Mouse (Mus musculus) adrenal gland (tissue): ENCODE measurements around the gene Bhmt.
"Not testable (repeated sequence)": the region's sequence is repeated elsewhere in the genome, so short reads cannot be mapped to it uniquely, and the experiment has no call there.

Experiments used
- intact Hi-C: fragments of 180-260 bp; cut with DNase I; formaldehyde crosslinking; loops from one replicate; pipeline ENCODE4 v1.15.1; 2025

Gene Bhmt

DNA sequence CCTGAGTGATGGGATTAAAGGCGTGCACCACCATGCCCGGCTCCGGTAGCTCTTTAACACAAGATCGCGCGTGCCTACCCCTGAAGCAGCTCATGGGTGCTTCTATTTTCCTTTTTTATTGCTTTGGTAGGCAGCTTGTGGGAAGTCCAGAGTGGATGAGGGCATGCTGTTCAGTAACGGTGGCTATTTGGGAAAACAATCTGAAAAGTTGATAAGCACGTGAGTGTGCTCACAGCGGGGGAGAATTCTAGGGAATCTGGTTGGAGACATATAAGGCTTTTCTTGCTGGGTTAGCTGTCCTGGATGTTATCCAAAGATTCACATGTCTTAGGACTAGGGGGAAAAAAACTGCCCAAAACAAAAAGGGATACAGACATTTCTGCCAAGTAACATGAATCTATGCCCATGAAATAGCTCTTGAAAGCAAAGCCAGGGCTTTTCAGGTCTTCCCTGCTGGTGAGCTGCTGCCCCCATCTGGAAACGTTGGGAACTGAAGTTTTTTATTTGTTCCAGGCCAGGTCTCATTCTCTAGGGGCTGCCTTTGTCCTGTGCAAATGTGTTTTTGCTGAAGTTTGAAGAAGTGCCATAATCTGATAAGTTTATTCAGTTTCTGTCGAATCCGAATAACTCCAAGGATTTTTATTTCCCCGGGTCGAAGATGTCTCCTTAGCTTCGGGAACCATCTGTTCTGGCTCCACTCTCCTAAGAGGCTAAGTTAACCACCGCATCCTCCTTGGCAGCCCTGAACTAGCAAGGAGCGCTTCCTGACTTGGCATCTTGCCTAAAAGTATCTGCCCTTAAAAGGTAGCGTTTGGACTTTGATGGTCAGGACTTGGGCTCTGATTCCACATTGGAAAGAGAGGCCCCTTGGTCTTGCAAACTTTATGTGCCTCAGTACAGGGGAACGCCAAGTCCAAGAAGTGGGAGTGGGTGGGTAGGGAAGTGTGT, 24.8 kb downstream of the Bhmt start:
- intact Hi-C loops: loop anchor here (2.0 to 5.0 kb wide), 3 partner anchors 104 to 628 kb away; no protein-coding TSS in a partner anchor

DNA sequence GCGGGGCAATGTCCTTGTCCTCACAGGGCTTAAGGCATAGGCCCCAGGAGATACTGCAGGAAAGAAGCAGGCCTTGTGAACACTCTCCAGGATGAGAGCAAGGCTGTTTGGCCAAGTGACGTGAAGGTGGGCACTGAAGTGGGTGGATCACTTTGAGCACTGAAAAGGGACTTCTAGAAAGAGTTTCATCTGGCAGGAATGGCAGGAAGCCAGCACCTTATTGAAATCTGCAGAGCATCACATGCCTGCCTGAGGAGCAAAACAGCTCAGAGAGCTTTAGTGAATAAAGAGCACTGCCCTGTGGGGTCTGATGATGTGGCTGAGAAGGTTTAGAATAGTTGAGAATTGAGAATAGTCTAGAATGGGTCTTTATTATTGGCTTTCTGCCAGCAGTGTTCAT, 29.3 kb downstream of the Bhmt start:
- intact Hi-C loops: no loop called here

DNA sequence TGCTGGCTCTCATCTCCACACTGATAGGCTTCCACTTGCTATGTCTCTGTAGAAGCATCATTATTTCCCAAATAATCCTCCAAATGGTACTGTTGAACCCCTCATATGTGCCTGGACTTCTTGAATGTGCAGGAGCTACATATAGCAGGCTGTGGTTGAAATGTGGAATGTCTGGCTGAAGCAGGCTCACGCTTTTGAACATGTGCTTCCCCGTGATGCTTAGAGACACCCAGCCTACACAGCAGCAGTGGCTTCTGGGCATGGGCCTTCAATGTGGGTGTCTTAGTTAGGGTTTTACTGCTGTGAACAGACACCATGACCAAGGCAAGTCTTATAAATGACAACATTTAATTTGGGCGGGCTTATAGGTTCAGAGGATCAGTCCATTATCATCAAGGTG, 30.1 kb downstream of the Bhmt start:
- intact Hi-C loops: no loop called here

DNA sequence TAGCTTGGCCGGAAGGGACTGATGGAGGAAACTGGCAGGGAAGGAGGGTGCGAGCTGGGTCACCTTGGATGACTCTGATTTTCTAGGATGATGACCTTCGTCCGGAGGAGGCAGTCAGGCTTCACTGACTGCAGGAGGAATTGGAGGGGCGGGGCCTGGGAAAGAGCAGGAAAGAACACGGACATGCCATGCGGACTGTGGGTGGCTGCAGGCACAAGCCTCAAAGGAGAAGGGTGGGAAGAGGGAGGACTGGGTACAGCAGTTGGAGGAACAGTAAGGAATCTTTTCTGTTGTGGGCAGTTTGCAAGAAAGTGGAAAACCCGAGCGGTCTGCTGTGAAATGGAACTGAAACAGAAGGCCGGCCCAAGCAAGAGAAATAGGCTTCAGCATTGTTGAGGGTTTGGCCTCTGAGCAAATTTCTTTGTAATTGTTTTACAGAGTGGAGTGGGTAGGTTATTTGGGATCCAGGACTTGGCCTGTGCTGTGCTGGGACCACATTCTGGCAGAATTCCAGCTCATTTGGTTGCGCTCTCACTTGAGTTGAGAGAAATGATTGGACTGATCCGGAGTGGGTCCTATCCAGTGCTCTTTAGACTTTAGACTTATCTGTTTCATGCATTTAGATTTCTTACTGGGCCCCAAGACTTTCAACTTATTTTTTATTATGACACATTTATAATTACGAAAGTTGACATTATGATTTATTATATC, 30.7 kb downstream of the Bhmt start:
- intact Hi-C loops: no loop called here

DNA sequence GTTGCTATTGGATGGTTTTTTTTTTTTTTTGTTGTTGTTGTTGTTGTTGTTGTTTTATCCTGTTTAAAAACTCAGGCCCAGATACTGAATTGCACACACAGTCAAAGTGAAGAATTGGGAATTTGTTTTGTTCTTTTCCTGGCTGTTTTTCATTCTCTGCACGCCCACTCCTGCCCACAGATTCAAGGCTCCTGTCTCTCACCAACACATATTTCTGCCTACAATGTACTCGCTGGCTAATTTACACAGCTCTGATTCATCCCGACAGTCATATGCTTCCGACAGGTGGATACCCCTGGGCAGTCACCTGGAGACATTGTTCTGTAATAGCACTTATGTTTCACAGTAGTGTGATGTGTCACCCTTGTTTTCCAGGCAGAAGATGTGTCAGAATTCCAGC, 33.1 kb downstream of the Bhmt start:
- intact Hi-C loops: no loop called here

DNA sequence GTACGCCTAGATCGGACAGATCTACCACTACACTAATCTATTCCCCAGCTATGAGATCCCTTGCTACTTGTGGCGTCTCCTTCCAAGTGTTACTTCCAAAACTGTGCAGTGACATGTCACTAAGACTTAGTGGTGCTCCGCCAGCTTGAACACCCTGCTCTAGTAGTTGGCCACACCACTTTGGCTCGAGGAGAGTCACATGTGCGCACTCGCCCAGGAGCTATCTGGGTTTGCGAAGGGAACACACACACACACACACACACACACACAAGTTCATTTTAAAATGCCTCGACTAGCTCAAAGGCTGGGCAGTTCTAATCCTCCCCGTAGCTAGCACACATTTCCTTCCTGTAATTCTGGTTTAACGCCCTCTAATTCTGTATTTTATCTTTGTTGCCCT, 36.2 kb downstream of the Bhmt start:
- intact Hi-C loops: no loop called here

DNA sequence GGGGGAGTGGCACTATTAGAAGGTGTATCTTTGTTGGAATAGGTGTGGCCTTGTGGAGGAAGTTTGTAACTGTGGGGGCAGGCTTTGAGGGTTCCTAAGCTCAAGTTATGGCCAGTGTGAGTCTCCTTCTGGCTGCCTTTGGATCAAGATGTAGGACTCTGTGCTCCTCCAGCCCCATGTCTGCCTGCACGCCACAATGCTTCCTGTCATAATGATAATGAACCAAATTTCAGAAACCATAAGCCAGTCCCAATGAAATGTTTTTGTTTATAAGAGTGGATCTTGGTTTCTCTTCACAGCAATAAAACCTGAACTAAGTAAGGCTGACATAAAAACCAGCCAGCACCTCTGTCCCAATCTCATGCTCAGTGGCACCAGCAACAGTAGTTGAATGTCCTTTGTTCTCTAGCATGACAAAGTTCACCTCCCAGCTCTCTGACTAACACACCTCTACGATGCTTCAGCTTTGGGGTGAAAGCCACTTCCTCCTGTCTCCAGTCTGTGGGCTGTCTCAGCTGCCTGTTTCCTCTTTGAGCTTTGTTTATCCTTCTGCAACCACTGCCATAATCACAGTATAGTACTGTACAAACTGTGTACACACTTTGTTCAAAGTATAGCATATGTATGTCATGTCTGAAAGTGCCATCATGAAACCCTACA, 44.6 kb downstream of the Bhmt start:
- intact Hi-C loops: no loop called here

DNA sequence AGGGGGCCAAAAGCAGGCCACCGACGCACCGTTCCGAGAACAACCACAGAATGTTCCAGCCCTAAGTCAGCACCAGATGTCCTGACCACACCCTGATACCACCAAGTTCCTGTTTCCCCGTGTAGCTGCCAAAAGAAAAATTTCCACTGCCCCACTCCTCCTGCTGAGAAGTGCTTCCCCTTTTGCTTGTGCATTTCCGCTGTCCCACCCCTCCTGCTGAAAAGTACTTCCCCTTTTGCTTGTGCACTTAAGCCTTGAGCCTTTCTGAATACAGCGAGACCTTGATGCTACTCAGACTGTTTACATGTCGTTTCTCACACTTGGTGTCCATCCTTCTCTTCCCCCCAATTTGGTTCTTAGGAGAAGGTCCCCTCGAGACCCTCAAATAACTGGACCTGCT, 55.2 kb downstream of the Bhmt start:
- intact Hi-C loops: not testable (repeated sequence)

DNA sequence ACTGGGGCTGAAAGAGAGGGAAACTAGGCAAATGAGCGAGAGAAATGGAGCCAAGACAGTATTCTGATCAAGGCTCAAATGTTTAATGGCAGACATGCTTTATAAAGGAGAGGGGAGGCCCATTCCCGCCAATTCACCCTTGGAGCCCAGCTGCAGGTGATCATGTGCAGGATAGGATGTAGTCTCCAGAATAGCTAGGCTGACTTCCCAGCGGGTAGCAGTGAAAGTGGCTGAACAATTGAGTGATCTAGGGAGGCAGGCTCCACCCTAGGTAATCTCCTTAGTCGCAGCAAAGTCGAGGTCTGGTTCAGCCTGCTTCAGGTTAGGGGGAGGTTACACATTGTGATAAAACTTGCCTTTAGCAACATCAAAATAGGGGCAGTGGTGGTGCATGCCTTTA, 57.3 kb downstream of the Bhmt start:
- intact Hi-C loops: no loop called here

DNA sequence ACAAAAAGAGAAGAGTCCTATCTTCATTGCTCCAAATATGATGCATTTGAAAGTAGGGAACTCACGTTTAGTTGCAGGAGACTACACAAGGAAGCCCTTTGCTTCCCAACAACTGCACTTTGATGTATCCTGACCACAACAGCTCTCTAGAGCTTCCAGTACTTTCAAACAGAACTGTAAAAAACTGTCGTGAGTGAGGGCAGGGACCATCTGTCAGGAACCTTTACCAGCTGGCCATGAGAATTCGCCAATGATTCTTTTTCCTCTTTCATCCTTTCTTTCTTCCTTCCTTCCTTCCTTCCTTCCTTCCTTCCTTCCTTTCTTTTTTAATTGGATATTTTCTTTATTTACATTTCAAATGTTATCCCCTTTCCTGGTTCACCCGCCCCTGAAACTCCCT, 68.1 kb downstream of the Bhmt start:
- intact Hi-C loops: no loop called here
